Mouse (Mus musculus) adrenal gland, postnatal 4 days (tissue): ENCODE results near the gene Tmem256. TPM values are rescaled to one million over a fixed set of nuclear protein-coding genes. Genes with fewer than 3 reads are reported as not detected.

ENCODE experiments used
- DNase-seq, 2 experiments: peaks; one replicate each; pipeline ENCODE4 v3.0.0; 2021 to 2022; ENCODE audit warnings: low spot score in 2 of 2, mixed read lengths in 2 of 2
- total RNA-seq, 2 experiments: library from RNA; stranded (reverse); gene quantifications; 2 replicates each; pipeline ENCODE4 v1.2.3; 2021

Gene Tmem256
- total RNA-seq, 2 experiments from 2014 or later, result 141 to 143 TPM

DNA sequence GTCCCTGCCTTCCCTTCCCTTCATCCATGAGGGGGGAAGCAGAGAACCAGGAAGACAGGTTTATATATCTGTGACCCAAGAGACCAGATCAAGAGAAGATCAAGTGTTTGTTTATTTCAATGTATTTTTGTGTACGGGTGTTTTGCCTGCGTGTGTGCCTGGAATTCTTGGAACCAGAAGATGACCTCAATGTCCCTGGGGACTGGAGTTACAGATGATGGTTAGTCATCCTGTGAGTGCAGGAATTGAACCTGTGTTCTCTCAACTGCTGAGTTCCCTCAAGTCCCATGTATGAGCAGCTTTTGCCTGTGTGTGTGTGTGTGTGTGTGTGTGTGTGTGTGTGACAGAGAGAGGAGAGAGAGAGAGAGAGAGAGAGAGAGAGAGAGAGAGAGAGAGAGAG, 30.7 kb upstream of the Tmem256 start:
- DNase-seq, result no peak

DNA sequence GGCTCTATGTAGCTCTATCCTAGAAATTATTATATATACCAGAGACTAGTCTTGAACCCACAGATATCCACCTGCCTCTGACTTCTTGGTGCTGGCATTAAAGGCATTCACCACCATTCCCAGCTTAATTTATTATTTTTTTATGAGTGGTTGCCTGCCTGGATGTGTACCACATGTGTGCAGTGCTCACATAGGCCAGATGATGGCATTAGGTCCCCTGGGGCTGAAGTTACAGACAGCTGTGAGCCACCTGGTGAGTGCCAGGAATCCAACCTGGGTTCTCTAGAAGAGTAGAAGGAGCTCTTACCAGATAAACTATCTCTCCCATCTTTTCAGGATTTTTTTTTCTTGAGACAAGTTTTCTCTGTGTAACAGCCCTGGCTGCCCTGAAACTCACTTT, 28.0 kb upstream of the Tmem256 start:
- no peak for DNase-seq

DNA sequence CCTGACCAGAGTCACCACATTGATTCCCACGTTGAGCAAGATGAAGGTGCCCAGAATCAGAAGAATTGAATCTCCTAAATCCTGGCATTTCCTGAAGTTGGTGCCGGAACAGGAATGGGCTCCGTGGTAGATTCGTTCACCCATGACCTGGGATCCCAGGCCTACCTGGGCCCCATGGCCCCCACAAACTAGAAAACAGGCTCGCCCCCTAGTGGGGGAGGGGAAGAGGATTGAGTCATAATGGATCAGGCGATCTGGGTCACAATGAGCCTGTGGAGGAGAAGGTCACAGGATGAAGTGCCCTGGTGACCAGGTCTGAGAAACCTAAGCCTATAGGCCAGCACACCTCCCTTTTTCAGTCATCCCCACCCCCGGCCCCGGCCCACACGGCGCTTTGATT, 23.2 kb upstream of the Tmem256 start, which contains the start of gene Gm39566:
Gm39566 (minus strand) TSS at position 144 of the 400 bp plus-strand sequence.
- no peak for DNase-seq

DNA sequence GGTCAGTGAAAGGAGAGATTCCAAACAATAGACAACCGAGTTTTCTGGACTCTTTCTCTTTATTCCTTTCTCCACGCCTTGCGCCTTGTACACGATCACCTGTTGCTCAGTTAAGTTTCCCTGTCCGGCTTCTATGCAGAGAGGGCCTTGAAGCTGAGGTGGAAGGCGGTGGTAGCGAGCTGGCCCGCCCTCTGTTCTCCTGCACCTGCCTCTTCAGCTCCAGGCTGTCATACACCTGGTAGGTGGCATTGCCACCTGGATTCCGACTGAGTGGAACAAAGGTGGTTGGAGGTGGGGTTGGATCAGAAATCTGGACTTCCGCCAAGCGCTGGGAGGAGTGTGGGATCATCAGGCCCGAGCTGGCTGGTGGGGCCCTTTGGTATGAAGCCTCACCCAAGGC, 21.8 kb upstream of the Tmem256 start:
- DNase-seq, result no peak

GRCm38 (mm10) chr11:69818365-69818764, 19.9 kb upstream of the Tmem256 start, which contains the start of gene Spem2:
Gene Spem2 (minus strand): TSS chr11:69818465.
- DNase-seq, result no peak

GRCm38 (mm10) chr11:69818871-69819270, 19.4 kb upstream of the Tmem256 start:
- no peak for DNase-seq

- no peak for DNase-seq
Observed at GRCm38 (mm10) chr11:69822080-69822479, 16.2 kb upstream of the Tmem256 start, which contains the start of gene Spem1. Gene Spem1 (minus strand): TSS chr11:69822180.

GRCm38 (mm10) chr11:69823456-69823855, 14.9 kb upstream of the Tmem256 start:
- no peak for DNase-seq

- no peak for DNase-seq
Observed at GRCm38 (mm10) chr11:69828832-69829231, 9.5 kb upstream of the Tmem256 start.

GRCm38 (mm10) chr11:69833554-69833953, 4.8 kb upstream of the Tmem256 start:
- no peak for DNase-seq

DNA sequence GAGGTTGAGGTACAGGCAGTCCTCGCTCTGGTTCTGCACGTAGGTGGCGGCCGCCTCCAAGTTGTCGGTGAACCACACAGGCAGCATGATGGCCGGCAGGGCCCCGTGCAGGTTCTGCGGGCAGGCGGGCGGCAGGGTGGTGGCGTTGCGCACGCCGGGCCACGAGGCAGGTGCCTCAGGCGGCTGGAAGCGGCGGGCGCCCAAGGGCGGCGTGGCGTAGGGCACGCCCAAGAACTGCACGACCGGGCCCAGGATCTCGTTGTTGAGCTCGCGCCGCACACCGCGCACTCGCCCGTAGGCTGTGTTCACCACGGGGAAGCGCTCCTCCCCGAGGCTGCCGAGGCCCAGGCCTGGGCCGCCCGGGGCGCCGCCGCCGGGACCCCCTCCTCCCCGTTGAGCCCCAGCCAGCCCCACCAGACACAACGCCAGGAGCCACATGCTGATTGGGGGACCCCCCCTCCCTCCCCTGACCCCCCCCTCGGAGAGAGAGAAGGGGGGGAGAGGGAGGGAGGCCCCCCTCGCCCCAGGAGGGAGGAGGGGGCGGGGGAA, 4.2 kb upstream of the Tmem256 start:
- DNase-seq, result no peak

DNA sequence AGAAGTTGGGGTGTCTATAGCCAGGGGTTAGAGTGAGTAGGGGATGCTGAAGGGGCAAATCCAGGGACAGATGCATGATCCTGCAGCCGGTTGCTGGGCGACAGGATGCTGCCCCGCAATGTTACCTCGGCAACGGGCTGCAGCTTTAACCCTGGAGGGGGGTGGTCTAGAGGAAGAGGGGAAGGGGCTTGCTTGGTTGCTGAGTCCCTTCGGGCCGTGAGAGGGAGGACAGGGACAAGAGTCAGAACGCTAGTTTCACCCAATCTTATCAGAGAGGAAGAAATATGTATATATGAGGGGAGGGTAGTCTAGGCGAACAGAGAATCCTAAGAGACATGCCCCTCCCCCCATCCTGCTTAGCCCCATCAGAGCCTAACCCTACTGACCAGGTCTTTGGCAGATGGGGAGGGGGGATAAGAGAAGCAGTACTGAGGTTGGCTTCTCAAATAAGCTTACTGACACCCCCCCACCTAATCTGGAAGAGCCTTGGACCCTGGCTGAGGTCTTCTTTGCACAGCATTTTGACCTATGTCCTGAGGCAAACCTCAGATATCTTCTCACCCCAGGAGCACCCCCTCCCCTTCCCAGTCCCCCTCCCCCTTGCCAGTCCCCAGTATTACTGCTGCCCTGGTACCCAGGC, 2.9 kb upstream of the Tmem256 start:
- no peak for DNase-seq

DNA sequence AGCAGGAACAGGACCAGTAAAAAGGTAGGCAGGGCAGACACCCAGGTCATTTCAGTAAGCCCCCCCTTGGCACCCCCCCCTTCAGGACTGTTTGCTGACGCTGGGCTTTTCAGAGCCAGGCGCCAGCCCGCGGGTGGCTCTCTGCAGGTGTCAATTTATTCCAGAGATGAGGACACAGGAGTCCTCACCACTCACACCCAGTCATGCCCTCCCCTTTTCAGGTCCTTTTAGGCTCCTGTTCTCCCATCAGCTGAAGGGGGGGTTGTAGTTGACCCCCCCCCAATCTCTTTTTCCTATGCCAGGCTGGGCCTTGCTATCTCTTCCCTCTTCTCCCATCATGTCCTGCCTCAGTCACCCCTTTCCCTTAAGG, 2.4 kb upstream of the Tmem256 start:
- no peak for DNase-seq

- no peak for DNase-seq
Observed at GRCm38 (mm10) chr11:69836703-69837576, 1.4 kb upstream of the Tmem256 start.

DNA sequence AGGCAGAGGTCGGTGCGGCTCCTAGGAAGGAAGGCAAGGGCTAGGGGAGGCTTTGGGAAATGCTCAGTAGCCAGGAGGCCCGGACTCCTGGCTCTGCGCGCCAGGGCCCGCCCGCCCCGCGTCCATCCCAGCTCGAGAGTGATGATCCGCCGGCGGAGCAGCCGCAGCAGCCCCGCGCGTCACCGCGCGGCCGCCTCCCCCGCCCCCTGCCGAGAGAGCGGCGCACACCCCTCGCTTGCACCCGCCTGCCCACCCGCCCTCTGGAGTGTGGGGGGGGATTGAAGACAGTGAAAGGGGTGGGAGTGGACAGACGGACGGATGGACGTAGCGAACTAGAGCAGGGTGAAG, 736 bp upstream of the Tmem256 start, which contains the start of gene Nlgn2:
Nlgn2 (minus strand) TSS at position 181 of the 348 bp plus-strand sequence.
- no peak for DNase-seq

DNA sequence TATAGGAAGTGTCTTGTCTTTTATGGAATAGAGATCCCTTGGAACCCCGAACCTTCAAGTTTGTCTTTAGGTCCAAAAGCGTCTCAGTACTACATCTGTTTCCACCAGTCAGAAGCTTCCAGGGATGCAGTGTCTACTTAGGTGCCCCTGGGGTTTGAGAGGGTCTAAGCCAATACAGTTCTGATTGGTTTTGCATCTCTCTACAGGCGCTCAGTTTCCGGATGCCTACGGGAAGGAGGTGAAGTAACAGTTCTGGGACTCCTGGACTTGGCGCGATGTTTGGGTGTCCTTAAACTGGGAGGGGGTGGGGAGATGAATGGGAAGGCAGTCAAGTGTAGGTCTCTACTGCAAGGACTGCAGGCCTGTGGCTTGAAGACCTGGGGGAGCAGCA, 395 bp downstream of the Tmem256 start:
- no peak for DNase-seq

DNA sequence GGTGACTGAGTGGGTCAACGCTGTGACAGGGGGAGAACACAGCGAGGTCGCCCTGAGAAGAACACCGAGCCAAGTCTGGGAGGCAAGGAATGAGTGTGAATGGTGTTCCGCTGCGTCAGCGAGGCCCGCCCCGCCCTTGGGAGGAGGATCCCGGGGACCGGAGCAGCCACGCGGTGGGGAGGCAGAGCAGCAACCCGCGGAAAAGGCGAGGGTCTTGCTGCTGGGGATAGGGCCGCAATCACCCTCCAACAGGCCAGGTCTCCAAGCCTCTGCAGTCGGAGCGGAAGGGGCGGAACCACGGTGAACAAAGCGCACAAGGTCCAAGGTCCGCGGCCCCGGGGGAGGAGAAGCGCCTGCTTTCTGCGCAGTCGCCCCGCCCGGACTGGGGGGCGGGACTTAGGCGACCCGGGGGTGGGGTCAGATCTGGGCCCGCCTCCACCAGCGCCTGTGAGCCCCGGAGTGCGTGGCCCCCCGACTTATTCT, 7.9 kb downstream of the Tmem256 start, which contains the start of gene Plscr3:
Plscr3 (plus strand) TSS at position 179 of the 483 bp plus-strand sequence.
- peak; percentile 84 to 87 for DNase-seq

- DNase-seq, result no peak
Observed at GRCm38 (mm10) chr11:69846738-69847688, 8.7 kb downstream of the Tmem256 start.

DNA sequence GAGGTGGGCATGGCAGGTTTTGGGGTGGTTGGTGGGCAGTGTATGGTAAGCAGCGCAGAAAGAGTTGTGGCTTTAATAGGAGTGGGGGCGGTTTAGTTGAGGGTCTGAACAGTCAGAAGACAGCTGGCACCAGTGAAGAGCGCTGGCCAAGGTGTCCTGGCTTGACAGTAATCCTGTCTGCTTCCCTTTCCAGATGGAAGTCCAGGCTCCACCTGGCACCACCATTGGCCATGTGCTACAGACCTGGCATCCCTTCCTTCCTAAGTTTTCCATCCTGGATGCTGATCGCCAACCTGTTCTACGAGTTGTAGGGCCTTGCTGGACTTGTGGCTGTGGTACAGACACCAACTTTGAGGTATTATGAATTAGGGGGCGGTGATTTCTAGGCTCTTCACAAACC, 9.7 kb downstream of the Tmem256 start:
- DNase-seq, result no peak

DNA sequence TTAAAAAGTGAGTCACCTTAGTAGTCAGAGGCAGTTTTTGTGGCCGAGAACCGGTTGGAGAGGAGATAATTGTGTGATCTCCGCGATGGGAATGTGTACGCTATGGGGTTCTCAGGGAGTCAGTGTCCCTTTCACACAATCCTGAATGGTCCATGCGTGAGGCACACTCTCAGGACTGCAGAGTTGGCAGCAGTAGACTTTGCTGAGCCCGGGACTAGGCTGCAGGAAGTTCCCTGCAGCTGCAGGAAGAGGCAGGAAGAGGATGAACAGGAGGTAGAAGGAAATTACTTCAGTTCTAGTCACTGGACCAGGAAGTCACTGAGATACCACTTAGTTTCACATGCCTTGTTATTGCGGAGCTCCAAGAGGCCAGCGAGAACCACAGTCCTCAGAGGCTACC, 10.8 kb downstream of the Tmem256 start:
- no peak for DNase-seq

GRCm38 (mm10) chr11:69849884-69850283, 11.6 kb downstream of the Tmem256 start:
- no peak for DNase-seq
